Mouse (Mus musculus): ENCODE results near the gene Snx30. TPM values are rescaled to one million over a fixed set of nuclear protein-coding genes. Genes with fewer than 3 reads are reported as not detected.
A peak's percentile ranks its signal among the peaks of the same experiment; 100 is the strongest.

Gene Snx30
- total RNA-seq (2014; rRNA removed) (4.1 and 5.9 TPM in 2 replicates), polyA plus RNA-seq (2012; rRNA removed) (1.4 and 1.6 TPM in 2 replicates)

GRCm38 (mm10) chr4:59805181-59805967 is at the start of gene Snx30:
Gene Snx30, plus strand, starts transcription at chr4:59805840.
- DNase-seq (ENCODE audit: extremely low read depth, low read depth, low spot score) = peak; percentile 61
- peak within 1 kb of the TSS; percentile 50 for H3K27ac ChIP-seq (replicated peaks; ENCODE audit: insufficient read depth, low read depth, low read length)

GRCm38 (mm10) chr4:59756332-59757082 is 49.1 kb upstream of the Snx30 start:
- WGBS = 64% methylated on average over 9 of the region's 9 CpGs
- H3K36me3 ChIP-seq (ENCODE audit: control insufficient read depth, insufficient read depth, low read length) = no peaks in the 10 kb centered on the region

More at GRCm38 (mm10) chr4:59805181-59805967, at the start of gene Snx30:
- Histone ChIP-seq H3K4me3 (ENCODE audit: insufficient read depth, low read depth, low read length) (peak within 1 kb of the TSS; percentile 91), H3K27me3 (ENCODE audit: control insufficient read depth, insufficient read depth, low read length) (no peaks in the 10 kb centered on the region), H3K4me1 (ENCODE audit: control insufficient read depth, insufficient read depth, low read length) (peaks cover 3% of the 10 kb centered on the region; the same call in 1 of the 2 replicates), H3K9ac (ENCODE audit: low read depth, low read length) (peak within 1 kb of the TSS; percentile 91), H3K79me2 (ENCODE audit: control insufficient read depth, insufficient read depth, low read length) (peaks cover 18% of the 10 kb centered on the region; the same call in 1 of the 2 replicates), H3K36me3 (ENCODE audit: control insufficient read depth, insufficient read depth, low read length) (no peaks in the 10 kb centered on the region)
- TF ChIP-seq CTCF (IDR thresholded peaks at IDR 0.05; ENCODE audit: low read depth, low read length) (no peak), POLR2A (IDR thresholded peaks at IDR 0.05; ENCODE audit: extremely low read depth, insufficient read depth, low read length) (peak; percentile 76)
- WGBS = 4% methylated on average over 45 of the region's 45 CpGs

GRCm38 (mm10) chr4:59757452-59758435 is 47.9 kb upstream of the Snx30 start:
- Histone ChIP-seq H3K79me2 (ENCODE audit: control insufficient read depth, insufficient read depth, low read length) (no peaks in the 10 kb centered on the region), H3K4me1 (ENCODE audit: control insufficient read depth, insufficient read depth, low read length) (no peaks in the 10 kb centered on the region), H3K36me3 (ENCODE audit: control insufficient read depth, insufficient read depth, low read length) (no peaks in the 10 kb centered on the region), H3K9ac (ENCODE audit: low read depth, low read length) (no peak overlapping the region), H3K27me3 (ENCODE audit: control insufficient read depth, insufficient read depth, low read length) (no peaks in the 10 kb centered on the region), H3K27ac (replicated peaks; ENCODE audit: insufficient read depth, low read depth, low read length) (no peak overlapping the region), H3K4me3 (ENCODE audit: insufficient read depth, low read depth, low read length) (no peak overlapping the region)
- 88% methylated on average over 12 of the region's 12 CpGs for WGBS
- DNase-seq (ENCODE audit: extremely low read depth, low read depth, low spot score) = no peak
- TF ChIP-seq POLR2A (IDR thresholded peaks at IDR 0.05; ENCODE audit: extremely low read depth, insufficient read depth, low read length) = no peak
- no peak for TF ChIP-seq CTCF (IDR thresholded peaks at IDR 0.05; ENCODE audit: low read depth, low read length)

More at GRCm38 (mm10) chr4:59756332-59757082, 49.1 kb upstream of the Snx30 start:
- Histone ChIP-seq H3K4me1 (ENCODE audit: control insufficient read depth, insufficient read depth, low read length) (no peaks in the 10 kb centered on the region), H3K4me3 (ENCODE audit: insufficient read depth, low read depth, low read length) (no peak overlapping the region), H3K79me2 (ENCODE audit: control insufficient read depth, insufficient read depth, low read length) (no peaks in the 10 kb centered on the region), H3K27me3 (ENCODE audit: control insufficient read depth, insufficient read depth, low read length) (no peaks in the 10 kb centered on the region), H3K27ac (replicated peaks; ENCODE audit: insufficient read depth, low read depth, low read length) (no peak overlapping the region), H3K9ac (ENCODE audit: low read depth, low read length) (no peak overlapping the region)
- peak; percentile 13 for DNase-seq (ENCODE audit: extremely low read depth, low read depth, low spot score)
- TF ChIP-seq CTCF (IDR thresholded peaks at IDR 0.05; ENCODE audit: low read depth, low read length) = no peak
- no peak for TF ChIP-seq POLR2A (IDR thresholded peaks at IDR 0.05; ENCODE audit: extremely low read depth, insufficient read depth, low read length)

GRCm38 (mm10) chr4:59760016-59760415 is 45.6 kb upstream of the Snx30 start:
- Histone ChIP-seq H3K9ac (ENCODE audit: low read depth, low read length) (no peak overlapping the region), H3K27ac (replicated peaks; ENCODE audit: insufficient read depth, low read depth, low read length) (no peak overlapping the region), H3K4me1 (ENCODE audit: control insufficient read depth, insufficient read depth, low read length) (no peaks in the 10 kb centered on the region), H3K4me3 (ENCODE audit: insufficient read depth, low read depth, low read length) (no peak overlapping the region), H3K79me2 (ENCODE audit: control insufficient read depth, insufficient read depth, low read length) (no peaks in the 10 kb centered on the region), H3K27me3 (ENCODE audit: control insufficient read depth, insufficient read depth, low read length) (no peaks in the 10 kb centered on the region), H3K36me3 (ENCODE audit: control insufficient read depth, insufficient read depth, low read length) (no peaks in the 10 kb centered on the region)
- TF ChIP-seq POLR2A (IDR thresholded peaks at IDR 0.05; ENCODE audit: extremely low read depth, insufficient read depth, low read length) = no peak
- peak; percentile 9; the same call in 1 of the 2 replicates for TF ChIP-seq CTCF (IDR thresholded peaks at IDR 0.05; ENCODE audit: low read depth, low read length)
- WGBS = 79% methylated on average over 4 of the region's 4 CpGs
- no peak for DNase-seq (ENCODE audit: extremely low read depth, low read depth, low spot score)

Data from liver, adult 2 months (tissue).